Mouse (Mus musculus) heart, adult 2 months (tissue): Measurements from ENCODE around the gene Numb. TPM values are rescaled to one million over a fixed set of nuclear protein-coding genes. Genes with fewer than 3 reads are reported as not detected.

Experiments
- DNase-seq, 2 experiments: peaks; one replicate each; pipeline ENCODE4 v3.0.0; 2021
- H3K27ac ChIP-seq: fragments of 200-600 bp; 2 replicates; pipeline ENCODE4 v1.8.1; 2022
- H3K27me3 ChIP-seq: fragments of 200-500 bp; 2 replicates; pipeline ENCODE4 v1.6.1; 2012; ENCODE audit warnings: mild to moderate bottlenecking, low read length, inconsistent platforms, mixed read lengths; ENCODE audit not compliant: control insufficient read depth, insufficient read depth
- H3K36me3 ChIP-seq: fragments of 200-500 bp; 2 replicates; pipeline ENCODE4 v1.6.1; 2012; ENCODE audit warnings: low read length, inconsistent platforms; ENCODE audit not compliant: control insufficient read depth, insufficient read depth
- H3K4me1 ChIP-seq: fragments of 200-500 bp; 2 replicates; pipeline ENCODE4 v1.6.1; 2011; ENCODE audit warnings: low read length; ENCODE audit not compliant: control insufficient read depth, insufficient read depth
- H3K4me3 ChIP-seq: fragments of 200-600 bp; 2 replicates; pipeline ENCODE4 v1.8.1; 2022
- H3K79me2 ChIP-seq: fragments of 200-500 bp; replicated peaks from 2 replicates; pipeline ENCODE4 v1.6.1; 2012; ENCODE audit warnings: mild to moderate bottlenecking, inconsistent platforms, low read length, moderate library complexity, mixed read lengths; ENCODE audit not compliant: control insufficient read depth, insufficient read depth
- H3K9ac ChIP-seq: fragments of 200-500 bp; 2 replicates; pipeline ENCODE4 v1.6.1; 2012; ENCODE audit warnings: low read depth, mild to moderate bottlenecking, control low read depth, inconsistent platforms, low read length, mixed read lengths
- CTCF ChIP-seq: fragments of 200-600 bp; IDR thresholded peaks from 2 replicates; pipeline ENCODE4 v1.8.1; 2022; ENCODE audit warnings: antibody characterized with exemption, mild to moderate bottlenecking, moderate library complexity
- EP300 ChIP-seq: fragments of 200-500 bp; IDR thresholded peaks from 2 replicates; pipeline ENCODE4 v1.6.1; 2011; ENCODE audit warnings: low read depth, low read length, control low read depth; ENCODE audit not compliant: insufficient read depth
- POLR2A ChIP-seq: fragments of 200-500 bp; IDR thresholded peaks from 2 replicates; pipeline ENCODE4 v1.6.1; 2011; ENCODE audit warnings: mild to moderate bottlenecking, low read depth, low read length, control low read depth; ENCODE audit not compliant: insufficient read depth
- WGBS: fragments of 180-500 bp; shearing (Covaris S2); methylation state at CpG from one replicate; pipeline ENCODE4 v1.1.7; 2018; 5-methylcytosine and 5-hydroxymethylcytosine counted together
- intact Hi-C: fragments of 180-260 bp; cut with DNase I; formaldehyde crosslinking; loops from one replicate; pipeline ENCODE4 v1.15.1; 2025
- polyA plus RNA-seq: library from polyadenylated mRNA; depleted of rRNA; stranded (reverse); fragments of >200 nt; gene quantifications from 2 replicates; pipeline ENCODE4 v1.2.3, GENCODE M21; 2012
- total RNA-seq, 2 experiments: library from RNA; stranded (reverse); gene quantifications; 2 replicates each; pipeline ENCODE4 v1.2.3; 2021

Gene Numb
- total and polyA plus RNA-seq, 3 experiments, result 31.1 to 32.3 (median 31.6) TPM

- DNase-seq, result no peak
- H3K79me2 ChIP-seq, result peaks cover 6% of the 10 kb centered on the region
- H3K4me3 ChIP-seq, result no peak overlapping the region
- H3K36me3 ChIP-seq, result peaks cover 18% of the 10 kb centered on the region
- peaks cover 12% of the 10 kb centered on the region for H3K4me1 ChIP-seq
- no peak for TF ChIP-seq EP300
- no peak for TF ChIP-seq CTCF
- TF ChIP-seq POLR2A, result no peak
- no peaks in the 10 kb centered on the region for H3K27me3 ChIP-seq
- no peak overlapping the region for H3K27ac ChIP-seq
- WGBS, result 42% methylated on average over 1 of the region's 1 CpGs
- no peak overlapping the region for H3K9ac ChIP-seq
- intact Hi-C loops, result no loop called here
These were observed 6.9 kb downstream of the Numb start for GRCm38 (mm10) chr12:83914797-83915196.

- 87% methylated on average over 4 of the region's 4 CpGs for WGBS
- Histone ChIP-seq H3K4me1 (peaks cover 8% of the 10 kb centered on the region), H3K9ac (no peak overlapping the region), H3K27me3 (no peaks in the 10 kb centered on the region), H3K79me2 (peaks cover 4% of the 10 kb centered on the region; the same call in 1 of the 2 replicates), H3K4me3 (no peak overlapping the region), H3K36me3 (peaks cover 17% of the 10 kb centered on the region), H3K27ac (no peak overlapping the region)
- DNase-seq, result no peak
- intact Hi-C loops, result no loop called here
- no peak for TF ChIP-seq EP300
- no peak for TF ChIP-seq POLR2A
- no peak for TF ChIP-seq CTCF
These were observed 7.5 kb downstream of the Numb start for GRCm38 (mm10) chr12:83914202-83914740.

GRCm38 (mm10) chr12:83910451-83910850 is 11.3 kb downstream of the Numb start:
- intact Hi-C loops, result no loop called here
- TF ChIP-seq CTCF, result no peak
- no peak for TF ChIP-seq EP300
- no peak for TF ChIP-seq POLR2A
- Histone ChIP-seq H3K4me3 (no peak overlapping the region), H3K36me3 (peaks cover 13% of the 10 kb centered on the region), H3K9ac (no peak overlapping the region), H3K4me1 (peaks cover 3% of the 10 kb centered on the region), H3K79me2 (peaks cover 4% of the 10 kb centered on the region; the same call in 1 of the 2 replicates), H3K27me3 (no peaks in the 10 kb centered on the region), H3K27ac (no peak overlapping the region)
- 45% methylated on average over 2 of the region's 2 CpGs for WGBS
- DNase-seq, result no peak

- Histone ChIP-seq H3K27me3 (no peaks in the 10 kb centered on the region), H3K79me2 (peaks cover 11% of the 10 kb centered on the region), H3K4me1 (peaks cover 6% of the 10 kb centered on the region), H3K4me3 (no peak overlapping the region), H3K9ac (no peak overlapping the region), H3K27ac (no peak overlapping the region), H3K36me3 (peaks cover 13% of the 10 kb centered on the region)
- 85% methylated on average over 1 of the region's 1 CpGs for WGBS
- intact Hi-C loops, result no loop called here
- DNase-seq, result no peak
- TF ChIP-seq CTCF, result no peak
- no peak for TF ChIP-seq POLR2A
- no peak for TF ChIP-seq EP300
These were observed 28.8 kb downstream of the Numb start for GRCm38 (mm10) chr12:83892926-83893325.

GRCm38 (mm10) chr12:83891278-83891677 is 30.5 kb downstream of the Numb start:
- TF ChIP-seq EP300, result no peak
- TF ChIP-seq POLR2A, result no peak
- TF ChIP-seq CTCF, result no peak
- Histone ChIP-seq H3K27ac (no peak overlapping the region), H3K9ac (no peak overlapping the region), H3K36me3 (peaks cover 16% of the 10 kb centered on the region), H3K27me3 (no peaks in the 10 kb centered on the region), H3K4me3 (no peak overlapping the region), H3K4me1 (peaks cover 8% of the 10 kb centered on the region), H3K79me2 (peaks cover 17% of the 10 kb centered on the region)
- 98% methylated on average over 2 of the region's 2 CpGs for WGBS
- intact Hi-C loops, result no loop called here
- DNase-seq, result no peak

- Histone ChIP-seq H3K27me3 (no peaks in the 10 kb centered on the region), H3K4me1 (peaks cover 11% of the 10 kb centered on the region), H3K27ac (peak overlapping the region; percentile 69; the same call in 1 of the 2 replicates), H3K36me3 (peaks cover 12% of the 10 kb centered on the region), H3K4me3 (no peak overlapping the region), H3K9ac (no peak overlapping the region), H3K79me2 (peaks cover 21% of the 10 kb centered on the region)
- 96% methylated on average over 1 of the region's 1 CpGs for WGBS
- TF ChIP-seq POLR2A (no peak), EP300 (no peak), CTCF (no peak)
- no peak for DNase-seq
- intact Hi-C loops, result no loop called here
These were observed 32.6 kb downstream of the Numb start for GRCm38 (mm10) chr12:83889128-83889527.
